Mouse (Mus musculus) lung, postnatal 0 days (tissue): ENCODE results near the gene Safb2. TPM values are rescaled to one million over a fixed set of nuclear protein-coding genes. Genes with fewer than 3 reads are reported as not detected.
A peak's percentile ranks its signal among the peaks of the same experiment; 100 is the strongest.

Experiments used
- ATAC-seq: fragments of 200-750 bp; cut with Nextera tagmentation; 2 replicates; pipeline ENCODE4 v1.8.0; 2017; ENCODE audit warnings: moderate library complexity
- DNase-seq: peaks from one replicate; pipeline ENCODE4 v3.0.0-alpha.2; 2016; ENCODE audit warnings: low spot score
- H3K27ac ChIP-seq: fragments of 300-500 bp; sonication (generic); 2 replicates; pipeline ENCODE4 v1.5.1; 2014; ENCODE audit warnings: antibody characterized with exemption, mild to moderate bottlenecking, low read length, mixed read lengths
- H3K27me3 ChIP-seq: fragments of 300-500 bp; sonication (generic); replicated peaks from 2 replicates; pipeline ENCODE4 v1.6.1; 2014; ENCODE audit warnings: low read length, mixed read lengths; ENCODE audit not compliant: insufficient read depth
- H3K36me3 ChIP-seq: fragments of 300-500 bp; sonication (generic); 2 replicates; pipeline ENCODE4 v1.6.1; 2014; ENCODE audit warnings: low read length, mixed read lengths; ENCODE audit not compliant: insufficient read depth
- H3K4me1 ChIP-seq: fragments of 300-500 bp; sonication (generic); 2 replicates; pipeline ENCODE4 v1.6.1; 2014; ENCODE audit warnings: antibody characterized with exemption, low read depth, low read length, mixed read lengths; ENCODE audit not compliant: insufficient read depth
- H3K4me2 ChIP-seq: fragments of 300-500 bp; sonication (generic); replicated peaks from 2 replicates; pipeline ENCODE4 v1.6.1; 2014; ENCODE audit warnings: low read depth, mild to moderate bottlenecking, low read length, moderate library complexity, mixed read lengths
- H3K4me3 ChIP-seq: fragments of 300-500 bp; sonication (generic); 2 replicates; pipeline ENCODE4 v1.5.1; 2014; ENCODE audit warnings: low read depth, low read length
- H3K9ac ChIP-seq: fragments of 300-500 bp; sonication (generic); replicated peaks from 2 replicates; pipeline ENCODE4 v1.6.1; 2014; ENCODE audit warnings: low read depth, mild to moderate bottlenecking
- H3K9me3 ChIP-seq: fragments of 300-500 bp; sonication (generic); 2 replicates; pipeline ENCODE4 v1.6.1; 2016; ENCODE audit warnings: low read length, mixed read lengths
- CTCF ChIP-seq: IDR thresholded peaks from 2 replicates; pipeline ENCODE4 v1.5.1; 2016; ENCODE audit warnings: antibody characterized with exemption, mild to moderate bottlenecking
- EP300 ChIP-seq: IDR thresholded peaks from 2 replicates; pipeline ENCODE4 v1.6.1; 2016; ENCODE audit warnings: antibody characterized with exemption, mild to moderate bottlenecking, control low read depth
- WGBS: fragments of 180-500 bp; shearing (Covaris S2); extraction: QIAGEN DNeasy Blood & Tissue Kit; methylation state at CpG from one replicate; pipeline ENCODE4 v1.1.7; 2014; 5-methylcytosine and 5-hydroxymethylcytosine counted together
- polyA plus RNA-seq: library from polyadenylated mRNA; unstranded; fragments of >200 nt; fragmentation: Nextera tagmentation; extraction: Ambion mirVana; gene quantifications from 2 replicates; pipeline ENCODE4 v1.2.1, GENCODE M21; 2015

Safb2 gene
- polyA plus RNA-seq, 1 experiment from 2014 or later, result 36.8 TPM

- no peaks in the 10 kb centered on the region for H3K9me3 ChIP-seq
- H3K9ac ChIP-seq, result no peak overlapping the region
- H3K4me1 ChIP-seq, result no peaks in the 10 kb centered on the region
- H3K36me3 ChIP-seq, result no peaks in the 10 kb centered on the region
- H3K27me3 ChIP-seq, result no peaks in the 10 kb centered on the region
- no peak overlapping the region for H3K4me3 ChIP-seq
- DNase-seq (no peak), ATAC-seq (no peak)
- WGBS, result 61% methylated on average over 9 of the region's 9 CpGs
- TF ChIP-seq EP300, result no peak
- TF ChIP-seq CTCF, result peak; percentile 37
- no peak overlapping the region for H3K27ac ChIP-seq
- H3K4me2 ChIP-seq, result no peak overlapping the region
Measured at GRCm38 (mm10) chr17:56547846-56548604, 36.4 kb downstream of the Safb2 start.

GRCm38 (mm10) chr17:56547116-56547845 lies 37.1 kb downstream of the Safb2 start:
- no peaks in the 10 kb centered on the region for H3K36me3 ChIP-seq
- 69% methylated on average over 17 of the region's 17 CpGs for WGBS
- H3K9me3 ChIP-seq, result no peaks in the 10 kb centered on the region
- no peak overlapping the region for H3K4me3 ChIP-seq
- no peaks in the 10 kb centered on the region for H3K4me1 ChIP-seq
- no peak overlapping the region for H3K27ac ChIP-seq
- no peaks in the 10 kb centered on the region for H3K27me3 ChIP-seq
- DNase-seq (no peak), ATAC-seq (no peak)
- TF ChIP-seq EP300 (no peak), CTCF (no peak)
- H3K9ac ChIP-seq, result no peak overlapping the region
- no peak overlapping the region for H3K4me2 ChIP-seq

- Histone ChIP-seq H3K9me3 (no peaks in the 10 kb centered on the region), H3K27ac (no peak overlapping the region), H3K4me3 (no peak overlapping the region), H3K4me2 (no peak overlapping the region), H3K27me3 (no peaks in the 10 kb centered on the region), H3K36me3 (no peaks in the 10 kb centered on the region), H3K4me1 (no peaks in the 10 kb centered on the region), H3K9ac (no peak overlapping the region)
- DNase-seq (no peak), ATAC-seq (no peak)
- WGBS, result 81% methylated on average over 5 of the region's 5 CpGs
- TF ChIP-seq EP300 (no peak), CTCF (no peak)
Measured at GRCm38 (mm10) chr17:56546576-56546975, 37.8 kb downstream of the Safb2 start.

GRCm38 (mm10) chr17:56545945-56546344 lies 38.4 kb downstream of the Safb2 start:
- 56% methylated on average over 1 of the region's 1 CpGs for WGBS
- Histone ChIP-seq H3K9me3 (no peaks in the 10 kb centered on the region), H3K27ac (no peak overlapping the region), H3K4me2 (no peak overlapping the region), H3K4me1 (no peaks in the 10 kb centered on the region), H3K4me3 (no peak overlapping the region), H3K9ac (no peak overlapping the region), H3K27me3 (no peaks in the 10 kb centered on the region), H3K36me3 (no peaks in the 10 kb centered on the region)
- DNase-seq (no peak), ATAC-seq (no peak)
- TF ChIP-seq CTCF, result no peak
- no peak for TF ChIP-seq EP300

- no peak overlapping the region for H3K27ac ChIP-seq
- no peaks in the 10 kb centered on the region for H3K27me3 ChIP-seq
- DNase-seq (no peak), ATAC-seq (no peak)
- TF ChIP-seq EP300 (no peak), CTCF (no peak)
- no peaks in the 10 kb centered on the region for H3K4me1 ChIP-seq
- no peaks in the 10 kb centered on the region for H3K9me3 ChIP-seq
- H3K36me3 ChIP-seq, result no peaks in the 10 kb centered on the region
- WGBS, result 75% methylated on average over 7 of the region's 7 CpGs
- no peak overlapping the region for H3K9ac ChIP-seq
- no peak overlapping the region for H3K4me3 ChIP-seq
- no peak overlapping the region for H3K4me2 ChIP-seq
Measured at GRCm38 (mm10) chr17:56544699-56545387, 39.5 kb downstream of the Safb2 start.

GRCm38 (mm10) chr17:56543684-56544224 lies 40.6 kb downstream of the Safb2 start:
- Histone ChIP-seq H3K4me1 (no peaks in the 10 kb centered on the region), H3K27ac (no peak overlapping the region), H3K36me3 (no peaks in the 10 kb centered on the region), H3K9me3 (no peaks in the 10 kb centered on the region), H3K27me3 (no peaks in the 10 kb centered on the region), H3K4me2 (no peak overlapping the region), H3K4me3 (no peak overlapping the region), H3K9ac (no peak overlapping the region)
- DNase-seq, result no peak
- WGBS, result 84% methylated on average over 3 of the region's 3 CpGs
- TF ChIP-seq EP300 (no peak), CTCF (peak; percentile 20; the same call in 1 of the 2 replicates)
- no peak for ATAC-seq
